Mouse (Mus musculus): ENCODE results near the gene Lmnb2.

GRCm38 (mm10) chr10:80901409-80902272 is 16.4 kb downstream of the Lmnb2 start:
- TF ChIP-seq CTCF (IDR thresholded peaks at IDR 0.05; ENCODE audit: control insufficient read depth, insufficient read depth, insufficient read length) = no peak
- TF ChIP-seq MYOG (IDR thresholded peaks at IDR 0.05; ENCODE audit: control insufficient read depth, extremely low read depth, insufficient read length) = no peak
- no peak for TF ChIP-seq USF1 (IDR thresholded peaks at IDR 0.05; ENCODE audit: low read depth)

Measured in C2C12 (cell line).